Mouse (Mus musculus): ENCODE measurements around the gene Tgfbr2.

Gene Tgfbr2

GRCm38 (mm10) chr9:116156501-116156900 is 18.7 kb downstream of the Tgfbr2 start:
- DNase-seq (ENCODE audit: low spot score): no peak

- DNase-seq (ENCODE audit: low spot score): no peak
These were observed 22.3 kb downstream of the Tgfbr2 start for GRCm38 (mm10) chr9:116152878-116153277.

GRCm38 (mm10) chr9:116150725-116151396 is 24.3 kb downstream of the Tgfbr2 start:
- DNase-seq (ENCODE audit: low spot score): no peak

GRCm38 (mm10) chr9:116148809-116149208 is 26.4 kb downstream of the Tgfbr2 start:
- no peak for DNase-seq (ENCODE audit: low spot score)

- no peak for DNase-seq (ENCODE audit: low spot score)
These were observed 28.9 kb downstream of the Tgfbr2 start for GRCm38 (mm10) chr9:116146235-116146634.

GRCm38 (mm10) chr9:116145231-116145641 is 29.9 kb downstream of the Tgfbr2 start:
- no peak for DNase-seq (ENCODE audit: low spot score)

GRCm38 (mm10) chr9:116140422-116140821 is 34.7 kb downstream of the Tgfbr2 start:
- no peak for DNase-seq (ENCODE audit: low spot score)

GRCm38 (mm10) chr9:116139549-116139948 is 35.6 kb downstream of the Tgfbr2 start:
- DNase-seq (ENCODE audit: low spot score): no peak

GRCm38 (mm10) chr9:116138595-116139134 is 36.5 kb downstream of the Tgfbr2 start:
- no peak for DNase-seq (ENCODE audit: low spot score)

- no peak for DNase-seq (ENCODE audit: low spot score)
These were observed 37.5 kb downstream of the Tgfbr2 start for GRCm38 (mm10) chr9:116137645-116138044.

- DNase-seq (ENCODE audit: low spot score): no peak
These were observed 38.3 kb downstream of the Tgfbr2 start for GRCm38 (mm10) chr9:116136811-116137210.

GRCm38 (mm10) chr9:116136146-116136545 is 39.0 kb downstream of the Tgfbr2 start:
- no peak for DNase-seq (ENCODE audit: low spot score)

- no peak for DNase-seq (ENCODE audit: low spot score)
These were observed 40.7 kb downstream of the Tgfbr2 start for GRCm38 (mm10) chr9:116134488-116134887.

GRCm38 (mm10) chr9:116133312-116133980 is 41.7 kb downstream of the Tgfbr2 start:
- DNase-seq (ENCODE audit: low spot score): no peak

GRCm38 (mm10) chr9:116128886-116129285 is 46.3 kb downstream of the Tgfbr2 start:
- DNase-seq (ENCODE audit: low spot score): no peak

- no peak for DNase-seq (ENCODE audit: low spot score)
These were observed 46.8 kb downstream of the Tgfbr2 start for GRCm38 (mm10) chr9:116128311-116128710.

GRCm38 (mm10) chr9:116126494-116126893 is 48.7 kb downstream of the Tgfbr2 start:
- DNase-seq (ENCODE audit: low spot score): no peak

- DNase-seq (ENCODE audit: low spot score): no peak
These were observed 52.1 kb downstream of the Tgfbr2 start for GRCm38 (mm10) chr9:116122969-116123589.

GRCm38 (mm10) chr9:116122544-116122943 is 52.6 kb downstream of the Tgfbr2 start:
- no peak for DNase-seq (ENCODE audit: low spot score)

GRCm38 (mm10) chr9:116121472-116121871 is 53.7 kb downstream of the Tgfbr2 start:
- no peak for DNase-seq (ENCODE audit: low spot score)

GRCm38 (mm10) chr9:116119990-116120389 is 55.2 kb downstream of the Tgfbr2 start:
- no peak for DNase-seq (ENCODE audit: low spot score)

GRCm38 (mm10) chr9:116118332-116118872 is 56.8 kb downstream of the Tgfbr2 start:
- DNase-seq (ENCODE audit: low spot score): no peak

GRCm38 (mm10) chr9:116115875-116116274 is 59.3 kb downstream of the Tgfbr2 start:
- DNase-seq (ENCODE audit: low spot score): no peak
